Mouse (Mus musculus): Measurements from ENCODE around the gene Dst. TPM values are rescaled to one million over a fixed set of nuclear protein-coding genes. Genes with fewer than 3 reads are reported as not detected.

Gene Dst
- polyA plus RNA-seq, 1 experiment from 2014 or later = 15.0 TPM

- Histone ChIP-seq H3K27me3 (ENCODE audit: insufficient read depth, poor library complexity, severe bottlenecking) (no peaks in the 10 kb centered on the region), H3K4me3 (no peak overlapping the region), H3K27ac (no peak overlapping the region), H3K4me1 (peaks cover 9% of the 10 kb centered on the region), H3K36me3 (no peaks in the 10 kb centered on the region), H3K9me3 (no peaks in the 10 kb centered on the region)
- DNase-seq (ENCODE audit: low spot score) = no peak
- 81% methylated on average over 3 of the region's 3 CpGs for WGBS
Observed at GRCm38 (mm10) chr1:34042299-34042698, 134.3 kb downstream of the Dst start.

- WGBS = 88% methylated on average over 8 of the region's 8 CpGs
- Histone ChIP-seq H3K4me3 (no peak overlapping the region), H3K4me1 (peaks cover 9% of the 10 kb centered on the region), H3K9me3 (no peaks in the 10 kb centered on the region), H3K27ac (no peak overlapping the region), H3K36me3 (no peaks in the 10 kb centered on the region), H3K27me3 (ENCODE audit: insufficient read depth, poor library complexity, severe bottlenecking) (no peaks in the 10 kb centered on the region)
- no peak for DNase-seq (ENCODE audit: low spot score)
Observed at GRCm38 (mm10) chr1:34043327-34043726, 135.3 kb downstream of the Dst start.

GRCm38 (mm10) chr1:34043836-34044550 lies 136.0 kb downstream of the Dst start:
- 85% methylated on average over 7 of the region's 7 CpGs for WGBS
- H3K4me3 ChIP-seq = no peak overlapping the region
- H3K4me1 ChIP-seq = peaks cover 9% of the 10 kb centered on the region
- no peak overlapping the region for H3K27ac ChIP-seq
- no peak for DNase-seq (ENCODE audit: low spot score)
- no peaks in the 10 kb centered on the region for H3K27me3 ChIP-seq (ENCODE audit: insufficient read depth, poor library complexity, severe bottlenecking)
- H3K9me3 ChIP-seq = no peaks in the 10 kb centered on the region
- no peaks in the 10 kb centered on the region for H3K36me3 ChIP-seq

GRCm38 (mm10) chr1:34044675-34045074 lies 136.7 kb downstream of the Dst start:
- no peaks in the 10 kb centered on the region for H3K9me3 ChIP-seq
- H3K36me3 ChIP-seq = no peaks in the 10 kb centered on the region
- 75% methylated on average over 3 of the region's 3 CpGs for WGBS
- H3K4me1 ChIP-seq = peaks cover 9% of the 10 kb centered on the region
- H3K4me3 ChIP-seq = no peak overlapping the region
- DNase-seq (ENCODE audit: low spot score) = no peak
- no peak overlapping the region for H3K27ac ChIP-seq
- no peaks in the 10 kb centered on the region for H3K27me3 ChIP-seq (ENCODE audit: insufficient read depth, poor library complexity, severe bottlenecking)

- H3K4me1 ChIP-seq = peaks cover 10% of the 10 kb centered on the region
- no peak overlapping the region for H3K4me3 ChIP-seq
- no peaks in the 10 kb centered on the region for H3K36me3 ChIP-seq
- no peak overlapping the region for H3K27ac ChIP-seq
- no peaks in the 10 kb centered on the region for H3K9me3 ChIP-seq
- DNase-seq (ENCODE audit: low spot score) = no peak
- no peaks in the 10 kb centered on the region for H3K27me3 ChIP-seq (ENCODE audit: insufficient read depth, poor library complexity, severe bottlenecking)
- WGBS = 88% methylated on average over 3 of the region's 3 CpGs
Observed at GRCm38 (mm10) chr1:34047285-34047684, 139.3 kb downstream of the Dst start.

- WGBS = 86% methylated on average over 3 of the region's 3 CpGs
- no peak for DNase-seq (ENCODE audit: low spot score)
- no peaks in the 10 kb centered on the region for H3K36me3 ChIP-seq
- H3K4me1 ChIP-seq = peaks cover 24% of the 10 kb centered on the region
- H3K27me3 ChIP-seq (ENCODE audit: insufficient read depth, poor library complexity, severe bottlenecking) = no peaks in the 10 kb centered on the region
- H3K9me3 ChIP-seq = no peaks in the 10 kb centered on the region
- H3K4me3 ChIP-seq = no peak overlapping the region
- H3K27ac ChIP-seq = no peak overlapping the region
Observed at GRCm38 (mm10) chr1:34051251-34051650, 143.2 kb downstream of the Dst start.

- peaks cover 24% of the 10 kb centered on the region for H3K4me1 ChIP-seq
- no peak overlapping the region for H3K4me3 ChIP-seq
- H3K27ac ChIP-seq = peak overlapping the region; percentile 6; the same call in 1 of the 2 replicates
- H3K27me3 ChIP-seq (ENCODE audit: insufficient read depth, poor library complexity, severe bottlenecking) = no peaks in the 10 kb centered on the region
- no peaks in the 10 kb centered on the region for H3K36me3 ChIP-seq
- WGBS = 54% methylated on average over 5 of the region's 5 CpGs
- no peaks in the 10 kb centered on the region for H3K9me3 ChIP-seq
- no peak for DNase-seq (ENCODE audit: low spot score)
Observed at GRCm38 (mm10) chr1:34052422-34052821, 144.4 kb downstream of the Dst start.

- no peaks in the 10 kb centered on the region for H3K27me3 ChIP-seq (ENCODE audit: insufficient read depth, poor library complexity, severe bottlenecking)
- H3K9me3 ChIP-seq = no peaks in the 10 kb centered on the region
- DNase-seq (ENCODE audit: low spot score) = no peak
- no peaks in the 10 kb centered on the region for H3K36me3 ChIP-seq
- WGBS = 83% methylated on average over 10 of the region's 10 CpGs
- H3K27ac ChIP-seq = no peak overlapping the region
- H3K4me1 ChIP-seq = peaks cover 24% of the 10 kb centered on the region
- no peak overlapping the region for H3K4me3 ChIP-seq
Observed at GRCm38 (mm10) chr1:34054970-34055369, 146.9 kb downstream of the Dst start.

GRCm38 (mm10) chr1:34056658-34057057 lies 148.6 kb downstream of the Dst start:
- DNase-seq (ENCODE audit: low spot score) = no peak
- Histone ChIP-seq H3K4me1 (peaks cover 31% of the 10 kb centered on the region), H3K27me3 (ENCODE audit: insufficient read depth, poor library complexity, severe bottlenecking) (no peaks in the 10 kb centered on the region), H3K27ac (no peak overlapping the region), H3K36me3 (no peaks in the 10 kb centered on the region), H3K9me3 (no peaks in the 10 kb centered on the region), H3K4me3 (no peak overlapping the region)
- 87% methylated on average over 14 of the region's 14 CpGs for WGBS

- peaks cover 15% of the 10 kb centered on the region for H3K4me1 ChIP-seq
- no peak overlapping the region for H3K4me3 ChIP-seq
- H3K27ac ChIP-seq = no peak overlapping the region
- DNase-seq (ENCODE audit: low spot score) = no peak
- no peaks in the 10 kb centered on the region for H3K36me3 ChIP-seq
- H3K27me3 ChIP-seq (ENCODE audit: insufficient read depth, poor library complexity, severe bottlenecking) = no peaks in the 10 kb centered on the region
- 84% methylated on average over 12 of the region's 12 CpGs for WGBS
- no peaks in the 10 kb centered on the region for H3K9me3 ChIP-seq
Observed at GRCm38 (mm10) chr1:34059231-34059630, 151.2 kb downstream of the Dst start.

GRCm38 (mm10) chr1:34060446-34060845 lies 152.4 kb downstream of the Dst start:
- 16% methylated on average over 6 of the region's 6 CpGs for WGBS
- H3K27ac ChIP-seq = no peak overlapping the region

GRCm38 (mm10) chr1:34061078-34061477 lies 153.1 kb downstream of the Dst start:
- 25% methylated on average over 4 of the region's 4 CpGs for WGBS
- no peaks in the 10 kb centered on the region for H3K27me3 ChIP-seq (ENCODE audit: insufficient read depth, poor library complexity, severe bottlenecking)

More at GRCm38 (mm10) chr1:34060446-34060845, 152.4 kb downstream of the Dst start:
- Histone ChIP-seq H3K4me3 (no peak overlapping the region; the same call in 1 of the 2 replicates), H3K9me3 (no peaks in the 10 kb centered on the region), H3K36me3 (no peaks in the 10 kb centered on the region), H3K4me1 (peaks cover 13% of the 10 kb centered on the region), H3K27me3 (ENCODE audit: insufficient read depth, poor library complexity, severe bottlenecking) (no peaks in the 10 kb centered on the region)
- DNase-seq (ENCODE audit: low spot score) = no peak

GRCm38 (mm10) chr1:34061860-34062259 lies 153.8 kb downstream of the Dst start:
- WGBS = 76% methylated on average over 1 of the region's 1 CpGs
- H3K9me3 ChIP-seq = no peaks in the 10 kb centered on the region

More at GRCm38 (mm10) chr1:34061078-34061477, 153.1 kb downstream of the Dst start:
- no peak for DNase-seq (ENCODE audit: low spot score)
- Histone ChIP-seq H3K4me3 (no peak overlapping the region), H3K27ac (no peak overlapping the region), H3K36me3 (no peaks in the 10 kb centered on the region), H3K4me1 (peaks cover 13% of the 10 kb centered on the region), H3K9me3 (no peaks in the 10 kb centered on the region)

GRCm38 (mm10) chr1:34063943-34064342 lies 155.9 kb downstream of the Dst start:
- WGBS = 78% methylated on average over 3 of the region's 3 CpGs
- H3K9me3 ChIP-seq = no peaks in the 10 kb centered on the region
- no peak overlapping the region for H3K4me3 ChIP-seq
- H3K27me3 ChIP-seq (ENCODE audit: insufficient read depth, poor library complexity, severe bottlenecking) = no peaks in the 10 kb centered on the region
- DNase-seq (ENCODE audit: low spot score) = no peak
- no peaks in the 10 kb centered on the region for H3K36me3 ChIP-seq
- peaks cover 21% of the 10 kb centered on the region for H3K4me1 ChIP-seq
- no peak overlapping the region for H3K27ac ChIP-seq

More at GRCm38 (mm10) chr1:34061860-34062259, 153.8 kb downstream of the Dst start:
- DNase-seq (ENCODE audit: low spot score) = no peak
- no peaks in the 10 kb centered on the region for H3K36me3 ChIP-seq
- H3K27ac ChIP-seq = no peak overlapping the region
- no peaks in the 10 kb centered on the region for H3K27me3 ChIP-seq (ENCODE audit: insufficient read depth, poor library complexity, severe bottlenecking)
- no peak overlapping the region for H3K4me3 ChIP-seq
- peaks cover 13% of the 10 kb centered on the region for H3K4me1 ChIP-seq

All from heart, embryonic 10.5 days (tissue).